Mouse (Mus musculus) ovary, postnatal 36 days (tissue): ENCODE results near the gene Mpped2.

ENCODE experiments used
- DNase-seq: peaks from one replicate; pipeline ENCODE4 v3.0.0; 2022; ENCODE audit warnings: low spot score, mixed read lengths

Gene Mpped2

GRCm38 (mm10) chr2:106798824-106799223, 105.8 kb downstream of the Mpped2 start:
- no peak for DNase-seq

- no peak for DNase-seq
Measured at GRCm38 (mm10) chr2:106815898-106816297, 122.8 kb downstream of the Mpped2 start.

GRCm38 (mm10) chr2:106821292-106821691, 128.2 kb downstream of the Mpped2 start:
- DNase-seq = no peak

- no peak for DNase-seq
Measured at GRCm38 (mm10) chr2:106821883-106822282, 128.8 kb downstream of the Mpped2 start.

GRCm38 (mm10) chr2:106822540-106822939, 129.5 kb downstream of the Mpped2 start:
- no peak for DNase-seq

GRCm38 (mm10) chr2:106825461-106825860, 132.4 kb downstream of the Mpped2 start:
- DNase-seq = no peak

GRCm38 (mm10) chr2:106826023-106826422, 133.0 kb downstream of the Mpped2 start:
- DNase-seq = no peak

GRCm38 (mm10) chr2:106826806-106827205, 133.7 kb downstream of the Mpped2 start:
- DNase-seq = no peak

GRCm38 (mm10) chr2:106828573-106829310, 135.7 kb downstream of the Mpped2 start:
- no peak for DNase-seq

GRCm38 (mm10) chr2:106829420-106829819, 136.4 kb downstream of the Mpped2 start:
- no peak for DNase-seq

GRCm38 (mm10) chr2:106832577-106832976, 139.5 kb downstream of the Mpped2 start:
- DNase-seq = no peak

- no peak for DNase-seq
Measured at GRCm38 (mm10) chr2:106833212-106833611, 140.1 kb downstream of the Mpped2 start.

- DNase-seq = no peak
Measured at GRCm38 (mm10) chr2:106835321-106835720, 142.3 kb downstream of the Mpped2 start.

GRCm38 (mm10) chr2:106837241-106837640, 144.2 kb downstream of the Mpped2 start:
- DNase-seq = no peak

GRCm38 (mm10) chr2:106844147-106844546, 151.1 kb downstream of the Mpped2 start:
- DNase-seq = no peak

- no peak for DNase-seq
Measured at GRCm38 (mm10) chr2:106844766-106845678, 152.0 kb downstream of the Mpped2 start.

GRCm38 (mm10) chr2:106846511-106846910, 153.4 kb downstream of the Mpped2 start:
- DNase-seq = no peak

GRCm38 (mm10) chr2:106849389-106849788, 156.3 kb downstream of the Mpped2 start:
- no peak for DNase-seq

GRCm38 (mm10) chr2:106851515-106851914, 158.4 kb downstream of the Mpped2 start:
- no peak for DNase-seq

- DNase-seq = no peak
Measured at GRCm38 (mm10) chr2:106854213-106854612, 161.1 kb downstream of the Mpped2 start.

- no peak for DNase-seq
Measured at GRCm38 (mm10) chr2:106854758-106855157, 161.7 kb downstream of the Mpped2 start.

- DNase-seq = no peak
Measured at GRCm38 (mm10) chr2:106855184-106855583, 162.1 kb downstream of the Mpped2 start.
